Mouse (Mus musculus): ENCODE data around the gene AA986860.

The AA986860 gene

GRCm38 (mm10) chr1:130737411-130737881 is 5.7 kb downstream of the AA986860 start:
- no peak for DNase-seq

DNA sequence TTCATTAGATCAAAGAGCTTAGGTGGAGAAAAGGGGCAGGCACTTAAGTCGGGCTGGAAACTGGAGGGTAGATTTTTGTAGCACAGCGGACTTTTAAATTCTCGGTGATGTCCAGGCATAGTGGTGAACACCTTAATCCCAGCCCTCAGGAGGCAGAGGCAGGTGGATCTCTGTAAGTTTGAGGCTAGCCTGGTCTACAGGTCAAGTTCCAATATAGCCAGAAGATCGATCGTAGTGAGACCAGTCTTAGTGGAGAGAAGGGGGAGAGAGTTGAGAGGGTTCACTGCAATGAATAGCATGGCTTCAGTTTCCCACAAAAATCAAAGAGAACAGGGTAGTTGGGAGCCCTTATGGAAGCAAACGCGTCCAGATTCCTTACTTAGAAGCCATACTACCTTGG is 6.1 kb downstream of the AA986860 start:
- DNase-seq: no peak

DNA sequence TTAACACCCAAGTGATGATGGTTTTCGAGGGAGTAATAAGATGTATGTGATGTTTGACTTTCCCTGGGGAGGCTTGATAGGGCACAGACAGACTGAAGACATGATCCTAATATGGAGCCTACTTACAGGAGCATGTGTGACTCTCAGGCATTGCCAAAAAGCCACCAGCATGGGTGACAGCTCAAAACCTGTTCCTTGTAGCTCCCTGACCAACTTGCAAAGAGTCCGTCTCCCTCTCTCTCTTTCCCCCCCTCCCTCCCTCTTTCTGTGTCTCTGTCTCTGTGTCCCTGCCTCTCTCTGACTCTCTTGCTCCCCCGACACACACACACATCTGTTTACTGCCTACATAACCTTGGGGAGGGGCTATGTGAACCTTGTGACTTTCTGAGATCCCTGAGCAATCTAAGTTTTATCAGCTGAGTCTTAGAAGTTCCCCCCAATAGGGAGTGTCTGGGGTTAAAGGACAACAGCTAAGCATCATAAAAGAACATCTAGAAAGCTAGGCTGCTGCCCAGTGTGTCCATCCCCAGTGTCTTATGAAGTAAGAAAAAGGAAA is 6.9 kb downstream of the AA986860 start:
- no peak for DNase-seq

DNA sequence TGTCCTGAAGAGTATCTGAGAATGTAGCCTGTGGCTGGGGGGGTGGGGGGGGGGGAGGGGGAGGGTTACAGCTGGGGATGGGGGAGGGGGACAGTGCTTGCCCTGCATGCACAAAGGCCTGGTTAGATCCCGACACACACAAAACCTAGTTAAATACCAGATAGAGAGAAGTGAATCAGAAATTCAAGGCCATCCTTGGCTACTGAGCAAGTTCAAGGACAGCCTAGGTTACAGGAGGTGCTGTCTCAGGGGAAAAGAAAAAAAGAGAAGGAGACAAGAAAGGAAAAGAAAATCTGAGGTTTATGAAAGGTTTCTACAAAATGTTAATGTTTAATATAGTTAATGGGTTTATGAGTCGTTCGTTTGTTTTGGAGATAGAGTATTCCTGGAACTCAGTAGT is 7.9 kb downstream of the AA986860 start:
- no peak for DNase-seq

- peak in 1 of 2 experiments; percentile 34 for DNase-seq
These were observed 8.5 kb downstream of the AA986860 start for GRCm38 (mm10) chr1:130740227-130740648.

DNA sequence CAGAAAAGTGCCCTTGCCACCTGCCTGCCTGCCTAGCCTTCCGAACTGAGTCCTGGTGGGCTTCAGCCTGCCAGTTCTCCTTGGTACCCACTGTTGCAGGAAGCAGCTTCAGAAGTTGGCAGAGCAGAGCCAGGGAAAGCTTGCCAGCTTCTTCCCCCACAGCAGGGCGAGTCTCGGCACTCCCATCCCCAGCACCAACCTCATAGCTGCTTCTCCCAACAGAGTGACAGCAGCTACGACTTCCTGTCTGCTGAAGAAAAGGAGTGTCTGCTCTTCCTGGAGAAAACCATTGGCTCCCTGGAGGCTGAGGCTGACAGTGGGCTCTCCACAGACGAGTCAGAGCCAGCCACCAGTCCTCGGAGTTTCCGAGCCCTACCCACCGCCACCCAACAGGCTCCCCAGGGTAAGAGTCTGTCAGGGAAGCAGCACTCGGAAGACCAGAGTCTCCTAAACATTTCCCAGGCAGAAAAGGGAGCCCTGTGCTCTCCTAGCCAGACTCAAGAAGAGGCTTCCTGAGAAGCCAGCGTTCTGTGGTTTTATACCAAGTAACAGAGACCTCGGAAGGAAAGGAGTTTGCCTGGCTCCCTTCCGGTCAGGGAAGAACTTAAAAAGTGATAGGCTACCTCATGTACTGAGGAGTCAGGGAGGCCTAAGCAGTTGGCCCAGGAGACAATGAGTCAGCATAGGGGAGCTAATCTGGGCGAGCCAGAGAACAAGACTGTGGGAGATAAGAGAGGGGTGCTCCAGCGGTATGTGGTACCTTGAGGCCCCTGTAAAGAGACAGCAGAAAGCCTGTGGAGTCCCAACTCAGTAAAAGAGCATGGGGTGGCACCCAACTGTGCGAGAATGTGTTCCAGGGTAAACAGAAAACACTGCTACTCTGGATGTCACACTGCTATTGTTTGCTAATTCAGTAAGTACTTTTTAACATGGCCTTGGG is 9.3 kb downstream of the AA986860 start:
- DNase-seq: no peak

GRCm38 (mm10) chr1:130742201-130742600 is 10.4 kb downstream of the AA986860 start:
- no peak for DNase-seq

DNA sequence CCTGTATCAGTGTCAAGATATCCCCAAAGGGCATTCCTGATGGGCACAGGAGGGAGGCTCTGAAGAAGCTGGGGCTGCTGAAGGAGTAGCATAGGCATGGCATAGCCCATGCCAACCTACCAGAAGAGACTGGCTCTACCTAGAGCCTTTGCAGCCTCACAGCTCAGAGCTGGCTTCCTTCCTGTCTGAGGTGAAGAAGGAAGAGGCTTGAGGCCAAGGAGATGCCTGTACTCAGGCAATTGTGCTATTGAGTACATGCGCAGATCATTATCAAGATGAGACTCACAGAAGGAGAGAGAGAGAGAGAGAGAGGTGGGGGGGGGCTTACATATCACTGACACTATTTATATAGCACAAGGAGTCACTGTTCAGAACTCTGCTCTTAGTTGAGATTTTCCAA is 12.0 kb downstream of the AA986860 start:
- no peak for DNase-seq

DNA sequence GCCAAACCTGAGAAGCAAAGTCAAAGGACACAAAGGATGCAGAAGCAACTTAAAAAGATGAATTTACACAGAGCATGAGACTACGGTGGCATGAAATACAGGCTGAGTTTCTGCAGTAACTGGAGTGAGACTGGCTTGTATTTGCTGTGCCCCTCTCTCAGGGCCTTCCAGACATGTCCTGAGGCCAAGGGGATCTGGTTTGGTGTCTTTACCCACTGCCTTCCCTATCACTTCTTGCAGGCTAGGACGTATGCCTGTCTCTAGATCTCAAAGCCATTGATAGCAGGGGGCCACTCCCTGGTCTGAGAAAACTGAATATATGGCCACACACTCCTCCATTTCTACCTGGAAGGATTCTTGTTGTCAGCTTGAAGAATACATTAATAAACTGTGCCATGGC is 12.4 kb downstream of the AA986860 start:
- no peak for DNase-seq

DNA sequence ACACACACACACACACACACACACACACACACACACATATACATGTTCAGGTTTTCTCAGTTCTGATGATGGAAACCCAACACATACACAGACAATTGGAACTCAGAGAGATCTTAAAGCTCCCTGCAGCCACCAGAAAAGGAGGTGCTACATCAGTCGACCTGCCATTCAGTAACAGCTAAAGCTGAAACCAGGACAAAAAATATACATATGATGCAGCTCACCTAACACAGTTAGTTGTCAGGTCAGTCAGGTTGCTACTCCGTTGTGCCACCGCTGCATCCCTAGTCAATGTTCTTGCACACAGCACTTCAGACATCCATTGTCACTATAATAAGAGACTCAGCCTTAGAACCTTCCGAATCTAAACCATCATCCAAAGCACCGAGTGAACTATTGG is 13.2 kb downstream of the AA986860 start:
- no peak for DNase-seq

DNA sequence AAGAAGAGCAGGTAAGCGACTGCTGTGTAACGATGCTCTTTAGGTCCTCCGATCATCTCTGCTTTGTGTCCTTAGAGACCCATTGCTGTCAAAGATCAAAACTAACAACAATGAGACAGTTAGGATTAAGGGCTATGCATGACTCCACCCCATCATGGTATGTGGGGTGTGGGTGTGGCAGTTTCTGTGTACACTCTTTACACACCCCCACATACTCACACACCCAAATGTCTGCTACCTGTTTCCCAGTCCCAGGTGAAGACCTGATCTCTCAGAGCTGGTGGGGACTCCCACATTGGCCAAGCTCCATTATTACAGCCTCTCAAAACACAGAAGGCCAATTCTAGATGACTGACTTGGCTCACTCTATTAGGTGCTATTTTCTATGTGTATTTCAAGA is 13.8 kb downstream of the AA986860 start:
- no peak for DNase-seq

DNA sequence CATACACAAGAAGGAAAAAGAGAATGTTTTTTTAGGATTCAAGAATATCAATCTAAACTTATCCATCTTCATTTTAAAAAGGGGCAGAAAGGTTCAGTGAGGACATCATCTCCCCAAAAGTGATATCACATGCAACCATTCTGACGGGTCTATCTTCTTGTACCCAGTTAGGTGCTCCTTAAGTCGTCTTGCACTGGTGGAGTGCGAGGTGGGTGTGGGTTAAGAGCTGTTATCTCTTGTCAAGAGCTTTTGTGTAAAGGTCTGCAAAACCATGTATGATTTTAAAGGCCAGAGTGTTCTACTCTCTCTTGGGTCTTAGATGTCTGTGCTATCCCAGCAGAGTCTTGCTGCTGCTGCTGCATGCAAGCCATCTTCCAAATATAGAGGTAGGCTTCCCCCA is 15.0 kb downstream of the AA986860 start:
- DNase-seq: no peak

DNA sequence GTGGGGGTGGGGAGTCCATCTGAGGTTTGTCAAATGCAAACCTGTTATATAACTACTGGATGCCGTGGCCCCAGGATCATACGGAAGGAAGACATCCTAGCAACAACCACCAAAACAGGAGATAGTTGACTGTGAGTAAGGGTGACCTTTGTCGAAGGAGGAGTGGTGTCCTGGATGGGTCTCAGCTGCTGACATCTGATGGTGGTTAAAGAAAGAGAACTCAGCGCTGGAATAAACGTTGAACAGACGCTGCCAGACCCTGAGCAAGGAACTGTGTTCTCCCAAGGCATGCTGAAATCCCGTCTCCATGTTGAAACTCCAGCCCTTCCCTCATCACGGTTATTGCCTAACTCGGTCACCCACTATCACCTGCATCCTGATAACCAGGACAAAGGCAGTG is 27.9 kb downstream of the AA986860 start:
- no peak for DNase-seq

DNA sequence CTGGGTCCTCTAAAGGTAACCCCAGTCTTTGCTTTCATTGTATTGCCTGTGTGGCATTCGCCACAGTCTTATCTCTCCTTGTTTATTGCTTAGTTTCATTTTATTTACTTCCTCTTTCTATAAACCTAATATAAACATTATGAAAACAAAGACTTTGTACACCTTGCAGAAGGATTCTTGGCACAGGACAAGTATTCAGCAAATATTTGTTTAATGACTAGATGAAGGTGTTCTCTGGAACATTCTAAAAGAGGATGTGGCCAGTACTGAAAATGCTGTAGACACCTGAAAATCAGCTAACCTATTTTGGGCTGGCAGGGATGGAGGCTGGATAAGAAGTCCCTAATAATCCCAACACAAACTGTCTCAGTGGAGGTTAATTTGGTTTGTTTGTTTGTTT is 29.8 kb downstream of the AA986860 start:
- DNase-seq: no peak

DNA sequence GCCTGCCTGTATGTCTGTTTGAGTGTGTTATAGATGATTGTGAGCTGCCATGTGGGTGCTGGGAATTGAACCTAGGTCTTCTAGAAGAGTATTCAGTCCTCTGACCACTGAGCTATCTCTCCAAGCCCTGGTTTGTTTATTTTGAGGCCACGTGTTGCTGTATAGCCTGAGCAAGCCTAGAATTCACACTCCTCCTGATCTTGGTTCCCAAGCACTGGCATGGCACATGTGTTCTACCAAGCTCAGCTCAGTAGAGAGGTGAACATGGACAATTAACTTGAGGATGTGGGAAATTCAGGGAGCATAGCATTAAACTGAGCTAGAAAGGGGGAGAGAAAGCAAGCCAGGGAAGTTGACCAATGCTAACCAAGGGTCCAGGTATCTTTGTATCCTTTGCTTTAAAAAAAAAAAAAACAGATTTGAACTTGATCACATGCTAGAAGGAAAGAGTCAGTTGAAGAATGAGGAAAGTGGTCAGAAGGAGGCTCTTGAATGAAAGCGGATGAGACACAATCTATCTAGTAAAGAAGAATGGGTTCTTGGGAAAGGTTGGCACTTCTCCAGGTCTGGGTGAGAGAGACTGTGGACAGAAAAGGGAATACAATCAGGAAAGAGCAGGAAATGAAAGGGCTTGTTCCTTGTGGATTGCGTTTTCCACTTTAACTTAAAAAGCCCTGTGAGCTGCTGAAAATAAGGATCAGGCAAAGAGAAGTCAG is 30.4 kb downstream of the AA986860 start:
- no peak for DNase-seq

GRCm38 (mm10) chr1:130764027-130764461 is 32.3 kb downstream of the AA986860 start:
- DNase-seq: peak in 1 of 2 experiments; percentile 37

GRCm38 (mm10) chr1:130767066-130767465 is 35.3 kb downstream of the AA986860 start:
- peak; percentile 33 to 48 for DNase-seq

DNA sequence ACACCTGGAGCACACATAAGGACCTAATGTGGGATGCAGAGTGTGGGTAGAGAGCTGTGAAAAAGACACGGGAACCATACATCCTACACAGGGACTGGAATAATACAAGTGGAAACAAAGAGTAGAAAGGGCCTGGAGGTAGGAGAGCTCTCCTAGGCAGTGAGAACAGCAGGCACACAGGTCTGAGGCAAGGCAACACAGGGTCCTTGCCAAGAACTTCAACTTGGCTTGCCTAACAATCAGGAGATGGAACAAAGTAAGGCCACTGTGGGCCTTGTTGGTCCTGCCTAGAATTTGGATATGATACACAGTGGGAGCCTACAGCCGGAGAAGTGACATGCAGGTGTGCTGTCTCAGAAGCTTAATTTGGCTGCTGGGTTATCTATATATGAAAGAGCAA is 38.1 kb downstream of the AA986860 start:
- DNase-seq: no peak

DNA sequence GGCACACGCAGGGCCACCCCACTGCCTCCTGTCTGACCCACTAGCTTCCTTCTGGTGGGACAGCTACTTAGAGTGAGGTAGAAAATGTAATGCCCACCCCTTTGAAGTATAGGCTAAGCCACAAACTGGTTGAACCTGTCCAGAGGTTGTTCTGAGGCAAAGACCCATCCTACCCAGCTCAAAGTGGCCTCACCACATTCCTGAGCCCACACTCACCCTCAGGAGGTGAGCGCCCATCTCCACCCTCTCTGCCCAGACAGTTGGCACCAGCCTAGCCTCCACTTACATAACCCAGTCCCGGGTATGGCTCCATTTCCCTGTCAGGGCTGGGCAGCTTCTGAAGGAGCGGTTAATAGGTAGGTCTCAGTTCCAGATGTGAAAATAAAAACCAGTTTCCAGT is 38.7 kb downstream of the AA986860 start:
- DNase-seq: peak in 1 of 2 experiments; percentile 48

DNA sequence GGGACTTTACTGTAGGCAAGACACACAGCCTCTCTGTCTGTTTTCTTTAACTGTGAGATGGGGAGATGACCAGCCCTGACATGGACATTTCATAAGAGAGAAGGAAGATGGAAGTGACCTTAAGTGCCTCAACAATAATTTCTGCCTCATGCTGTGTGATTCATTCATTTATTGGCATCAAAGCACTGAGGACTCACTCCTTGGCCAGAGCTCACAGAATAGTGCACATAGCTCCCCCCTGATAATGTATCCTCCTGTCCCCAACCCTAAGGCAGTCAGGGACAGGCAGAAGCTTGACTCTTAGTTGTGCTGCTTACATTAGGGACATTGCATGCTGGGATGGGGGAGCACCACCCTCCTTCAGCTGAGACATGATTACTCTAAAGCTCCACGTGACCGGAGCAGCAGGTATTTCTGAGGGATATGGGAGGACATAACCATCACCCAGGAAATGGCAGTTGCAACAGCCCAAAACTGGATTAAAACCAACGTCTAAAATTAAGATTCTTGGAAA is 39.3 kb downstream of the AA986860 start:
- no peak for DNase-seq

DNA sequence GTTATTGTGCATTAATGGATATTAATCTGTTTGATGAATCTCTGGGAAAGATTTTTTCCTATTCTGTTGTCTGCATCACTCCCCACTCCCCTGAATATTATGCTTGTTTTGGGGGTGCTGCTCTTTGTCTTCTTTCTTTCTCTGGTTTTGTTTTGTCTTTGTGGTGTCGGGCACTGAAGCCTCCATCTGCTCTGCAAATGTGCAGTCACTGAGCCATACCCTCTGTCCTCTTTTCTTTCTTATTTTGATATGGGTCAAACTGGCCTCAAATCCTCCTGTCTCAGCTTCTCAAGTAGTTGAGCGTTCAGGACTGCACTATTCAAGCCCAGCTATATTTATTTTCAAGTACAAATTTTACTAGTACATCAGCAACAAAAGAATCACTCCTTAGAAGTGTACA is 43.5 kb downstream of the AA986860 start:
- no peak for DNase-seq

- DNase-seq: no peak
These were observed 44.0 kb downstream of the AA986860 start for GRCm38 (mm10) chr1:130775691-130776331.

GRCm38 (mm10) chr1:130776645-130777044 is 44.9 kb downstream of the AA986860 start:
- DNase-seq: no peak
